Mouse (Mus musculus) T-cell, adult 66 days (primary cell): ENCODE data around the gene C2cd2l. TPM values are rescaled to one million over a fixed set of nuclear protein-coding genes. Genes with fewer than 3 reads are reported as not detected.

Experiments
- total RNA-seq, 2 experiments: library from RNA; stranded (reverse); gene quantifications; 3 replicates in 1 of 2; 4 replicates in 1 of 2; pipeline ENCODE4 v1.2.4; 2023

Gene C2cd2l
- 10 to 100 TPM; 17.0 to 29.0 TPM for total RNA-seq

GRCm38 (mm10) chr9:44319887-44320798, at the start of gene C2cd2l:
C2cd2l (minus strand) TSS chr9:44320285.

GRCm38 (mm10) chr9:44361190-44361917, 41.3 kb upstream of the C2cd2l start, which contains the start of gene Vps11:
Vps11 (minus strand) TSS chr9:44361670.

DNA sequence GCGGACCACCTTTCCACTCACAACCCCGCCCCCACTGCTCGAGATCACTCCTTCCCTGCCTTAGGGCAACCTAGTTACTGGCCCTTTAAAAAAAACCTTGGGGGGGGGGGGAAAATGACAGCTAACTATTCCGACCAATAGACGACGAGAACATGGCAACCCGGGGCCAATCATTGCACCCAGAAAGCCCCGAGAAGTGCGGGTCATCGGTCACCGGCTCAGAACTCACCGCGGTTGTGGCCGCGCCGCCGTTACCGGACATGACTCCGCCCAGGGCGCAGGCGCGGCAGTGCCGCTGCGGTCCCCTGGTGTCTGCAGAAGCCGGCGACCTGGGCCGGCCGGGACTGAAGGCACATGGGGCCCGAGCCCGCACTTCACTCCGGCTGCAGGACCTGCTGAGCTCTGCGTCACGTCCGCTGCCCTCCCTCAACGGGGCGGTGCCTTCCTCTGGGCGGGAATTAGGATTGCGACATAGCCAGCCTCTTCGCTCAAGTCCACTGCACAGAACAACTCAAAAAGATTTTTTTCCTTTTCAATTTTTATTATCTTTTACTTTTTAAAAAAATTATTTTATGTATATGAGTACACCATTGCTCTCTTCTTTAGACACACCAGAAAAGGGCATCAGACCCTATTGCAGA, 23.8 kb upstream of the C2cd2l start, which contains the start of gene Hmbs:
TSS of gene Hmbs (minus strand) at position 448 of the 641 bp plus-strand sequence.

DNA sequence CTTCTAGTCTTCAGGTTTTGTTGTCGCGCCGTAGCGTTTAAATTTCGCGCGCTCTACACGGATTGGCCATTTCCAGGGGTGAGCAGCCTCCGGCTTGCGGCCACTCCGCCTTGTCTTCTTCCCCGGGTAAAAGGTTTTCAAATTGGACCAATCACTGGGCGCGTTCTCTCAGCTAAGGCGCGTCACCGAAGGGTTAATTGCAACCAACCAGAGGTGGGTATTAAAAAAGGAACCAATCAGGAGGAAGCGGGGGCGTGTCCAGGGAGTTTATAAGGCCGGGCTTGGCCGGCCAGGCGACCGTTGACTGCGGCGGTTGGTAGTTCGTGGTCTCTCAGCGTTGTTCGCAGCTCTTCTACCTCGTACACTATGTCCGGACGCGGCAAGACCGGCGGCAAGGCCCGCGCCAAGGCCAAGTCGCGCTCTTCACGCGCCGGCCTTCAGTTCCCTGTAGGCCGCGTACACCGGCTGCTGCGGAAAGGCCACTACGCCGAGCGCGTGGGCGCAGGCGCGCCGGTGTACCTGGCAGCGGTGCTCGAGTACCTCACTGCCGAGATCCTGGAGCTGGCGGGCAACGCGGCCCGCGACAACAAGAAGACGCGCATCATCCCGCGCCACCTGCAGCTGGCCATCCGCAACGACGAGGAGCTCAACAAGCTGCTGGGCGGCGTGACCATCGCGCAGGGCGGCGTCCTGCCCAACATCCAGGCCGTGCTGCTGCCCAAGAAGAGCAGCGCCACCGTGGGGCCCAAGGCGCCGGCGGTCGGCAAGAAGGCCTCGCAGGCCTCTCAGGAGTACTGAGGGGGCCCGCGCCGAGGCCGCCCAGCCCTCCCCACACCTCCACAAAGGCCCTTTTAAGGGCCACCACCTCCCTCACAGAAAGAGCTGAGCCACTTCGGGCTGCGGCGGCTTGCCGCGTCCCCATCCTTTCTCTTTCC, 14.6 kb upstream of the C2cd2l start, which contains the start of gene H2afx:
TSS of gene H2afx (plus strand) at position 299 of the 935 bp plus-strand sequence.

DNA sequence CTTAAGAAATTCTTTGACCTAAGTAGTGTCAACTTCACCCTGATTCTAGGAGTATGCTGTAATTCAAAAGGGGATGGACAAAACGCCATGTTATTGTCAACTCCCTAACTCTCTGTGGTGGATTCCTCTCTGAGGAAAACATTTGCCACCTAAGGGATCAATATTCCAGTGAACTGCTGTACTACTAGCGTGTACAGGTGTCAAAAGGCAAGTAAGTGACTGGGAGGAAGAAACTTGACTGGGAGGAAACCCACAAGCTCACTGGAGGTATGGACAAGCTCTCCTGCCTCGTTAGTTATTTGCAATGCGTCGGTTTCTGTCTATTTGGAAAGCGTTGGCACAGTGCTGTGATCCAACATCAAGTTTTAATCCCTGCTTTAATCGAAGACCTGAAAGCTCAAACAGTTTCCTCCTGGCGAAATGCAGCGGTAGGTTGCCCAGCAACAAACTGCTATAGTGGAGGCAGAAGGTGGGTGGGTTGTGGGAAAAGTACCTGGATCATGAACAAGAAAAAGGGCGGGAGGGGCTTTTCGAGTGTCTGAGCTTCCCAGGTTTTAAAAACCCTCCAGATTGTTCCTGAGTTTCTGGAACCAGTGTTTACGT, 5.8 kb upstream of the C2cd2l start, which contains the start of gene Dpagt1:
TSS of gene Dpagt1 (plus strand) at position 252 of the 603 bp plus-strand sequence.

DNA sequence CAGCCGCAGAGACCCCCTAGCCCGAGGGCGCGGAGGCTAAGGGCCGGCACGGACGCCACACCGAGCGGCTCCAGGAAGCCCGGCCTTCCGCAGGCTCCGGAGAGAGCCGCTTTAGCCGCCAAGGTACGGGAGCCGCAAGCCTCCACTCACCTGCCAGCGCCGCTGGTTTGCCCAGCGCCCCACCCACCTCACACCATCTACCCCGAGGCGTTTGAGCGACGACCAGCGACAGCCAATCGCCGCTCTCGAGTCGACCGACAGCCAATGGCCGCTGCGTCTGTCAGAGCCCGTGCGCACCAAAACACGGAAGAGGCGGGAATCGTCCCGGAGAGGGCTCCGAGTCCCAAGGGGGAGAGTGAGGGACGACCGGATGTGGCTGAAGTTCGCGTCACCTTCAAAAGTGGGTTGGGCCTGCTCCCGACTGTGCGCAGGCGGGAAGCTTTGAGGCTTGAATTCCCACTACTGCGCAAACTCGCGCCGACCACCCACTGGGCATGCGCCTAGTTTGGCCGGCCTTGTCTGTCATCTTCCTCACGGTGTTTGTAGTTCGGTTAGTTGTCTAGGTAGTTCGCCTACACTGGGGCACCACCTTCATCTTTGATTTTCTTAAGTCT, 14.5 kb downstream of the C2cd2l start, which contains the start of gene Hinfp:
TSS of gene Hinfp (minus strand) at position 206 of the 614 bp plus-strand sequence.

DNA sequence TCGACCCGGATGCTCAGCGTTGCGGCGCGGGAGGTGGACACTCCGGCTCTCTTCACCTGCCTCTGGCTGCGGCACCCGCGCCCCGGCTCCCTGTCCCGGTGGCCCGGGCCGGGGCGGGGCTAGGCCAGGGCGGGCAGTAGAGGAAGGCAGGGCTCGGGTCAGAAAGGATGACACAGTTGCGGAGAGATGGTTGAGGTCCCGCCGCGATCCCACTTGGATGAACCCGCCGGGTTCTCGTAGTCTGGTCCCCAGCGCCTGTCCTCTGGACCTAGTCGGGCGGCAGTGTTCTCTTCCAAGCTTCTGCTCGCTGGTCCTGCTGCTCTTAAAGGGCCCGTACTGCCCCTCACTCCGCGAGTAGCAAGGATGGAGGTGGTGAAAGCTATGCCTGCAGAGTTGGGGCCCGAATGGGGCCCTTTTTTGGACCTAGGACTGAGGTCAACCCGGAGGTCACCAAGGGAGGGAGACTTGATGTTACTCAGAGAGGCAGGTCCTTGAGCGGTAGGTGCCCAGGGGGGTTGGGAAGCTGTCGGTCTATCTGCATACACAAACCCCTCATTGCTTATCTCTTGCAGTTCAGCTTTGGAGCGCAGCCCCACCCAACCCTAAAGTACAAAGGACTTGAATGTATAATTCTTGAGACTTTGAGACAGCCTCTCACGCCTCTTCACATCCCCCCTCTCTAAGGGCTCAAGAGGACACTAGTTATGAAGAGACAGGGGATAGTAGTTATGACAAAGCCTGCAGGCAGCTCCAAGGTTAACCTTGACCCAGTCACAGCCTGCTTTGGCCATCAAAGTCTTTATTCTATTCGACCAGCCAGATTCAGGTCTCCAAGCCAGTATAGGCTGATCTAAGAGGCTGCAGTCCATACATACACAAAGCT, 31.8 kb downstream of the C2cd2l start, which contains the start of gene Abcg4:
TSS of gene Abcg4 (minus strand) at position 540 of the 883 bp plus-strand sequence.

GRCm38 (mm10) chr9:44268432-44268831, 51.7 kb downstream of the C2cd2l start, which contains the start of gene Nlrx1:
Nlrx1 (minus strand) TSS chr9:44268599.

Other genes starting within 250 kb of the C2cd2l start
- under 1 TPM; 0.29 to 0.30 TPM for gene Mfrp, start 218.6 kb downstream of the C2cd2l start, total RNA-seq
- gene C1qtnf5, start 213.0 kb downstream of the C2cd2l start, total RNA-seq = under 1 TPM in 1 of 2 experiments, not detected in 1; 0.83 TPM
- gene Gm49380, start 206.8 kb downstream of the C2cd2l start, total RNA-seq = under 1 TPM in 1 of 2 experiments, not detected in 1; 0.17 TPM
- 10 to 100 TPM; 21.5 to 25.5 TPM for gene Rnf26, start 206.8 kb downstream of the C2cd2l start, total RNA-seq
- under 1 TPM; 0.33 to 0.79 TPM for gene Mcam, start 185.8 kb downstream of the C2cd2l start, total RNA-seq
- gene Cbl, start 86.2 kb downstream of the C2cd2l start, total RNA-seq = 100 to 1,000 TPM; 169 to 185 TPM
- gene Ccdc153, start 79.6 kb downstream of the C2cd2l start, total RNA-seq = not detected
- gene Pdzd3, start 68.8 kb downstream of the C2cd2l start, total RNA-seq = under 1 TPM in 1 of 2 experiments, not detected in 1; 0.50 TPM
- 1 to 10 TPM; 3.6 to 5.0 TPM for gene Nlrx1, start 51.7 kb downstream of the C2cd2l start, total RNA-seq
- gene Abcg4, start 31.7 kb downstream of the C2cd2l start, total RNA-seq = under 1 TPM in 1 of 2 experiments, not detected in 1; 0.47 TPM
- 10 to 100 TPM; 55.1 to 69.3 TPM for gene Hinfp, start 14.6 kb downstream of the C2cd2l start, total RNA-seq
- 10 to 100 TPM in 1 of 2 experiments, 1 to 10 TPM in 1; 8.9 to 11.5 TPM for gene Dpagt1, start 5.7 kb upstream of the C2cd2l start, total RNA-seq
- gene H2afx, start 14.4 kb upstream of the C2cd2l start, total RNA-seq = 10 to 100 TPM; 37.5 to 58.5 TPM
- 10 to 100 TPM; 18.0 to 24.2 TPM for gene Hmbs, start 23.9 kb upstream of the C2cd2l start, total RNA-seq
- gene Vps11, start 41.4 kb upstream of the C2cd2l start, total RNA-seq = 10 to 100 TPM; 51.2 to 57.1 TPM
- 10 to 100 TPM; 71.4 to 78.9 TPM for gene Hyou1, start 59.2 kb upstream of the C2cd2l start, total RNA-seq
- gene Slc37a4, start 76.6 kb upstream of the C2cd2l start, total RNA-seq = 10 to 100 TPM; 16.4 to 18.4 TPM
- 1,000 to 10,000 TPM; 2,876 to 2,979 TPM for gene Rps25, start 86.9 kb upstream of the C2cd2l start, total RNA-seq
- 10 to 100 TPM; 50.5 to 56.7 TPM for gene Trappc4, start 87.3 kb upstream of the C2cd2l start, total RNA-seq
- gene Ccdc84, start 98.3 kb upstream of the C2cd2l start, total RNA-seq = 10 to 100 TPM; 33.1 to 41.6 TPM
- gene Foxr1, start 120.9 kb upstream of the C2cd2l start, total RNA-seq = not detected
- gene Upk2, start 134.7 kb upstream of the C2cd2l start, total RNA-seq = not detected
- 100 to 1,000 TPM; 207 to 232 TPM for gene Bcl9l, start 162.5 kb upstream of the C2cd2l start, total RNA-seq
- 10 to 100 TPM; 14.1 TPM for gene Cxcr5, start 241.6 kb upstream of the C2cd2l start, total RNA-seq